Mouse (Mus musculus) ES-E14 (cell line): Measurements from ENCODE around the gene Pgm2.

ENCODE experiments used
- CHD2 ChIP-seq: IDR thresholded peaks from 2 replicates; pipeline ENCODE4 v1.6.1; 2014; ENCODE audit warnings: mild to moderate bottlenecking, low read depth, low read length, inconsistent platforms
- HCFC1 ChIP-seq: IDR thresholded peaks from 2 replicates; pipeline ENCODE4 v1.6.1; 2012; ENCODE audit warnings: low read length, inconsistent platforms, borderline replicate concordance; ENCODE audit not compliant: insufficient read depth
- MAFK ChIP-seq: IDR thresholded peaks from 2 replicates; pipeline ENCODE4 v1.6.1; 2014; ENCODE audit warnings: mild to moderate bottlenecking, low read depth, low read length, inconsistent platforms; ENCODE audit not compliant: insufficient read depth
- ZC3H11A ChIP-seq: IDR thresholded peaks from 2 replicates; pipeline ENCODE4 v1.6.1; 2012; ENCODE audit warnings: low read depth, mild to moderate bottlenecking, inconsistent platforms, low read length, borderline replicate concordance
- ZNF384 ChIP-seq: IDR thresholded peaks from 2 replicates; pipeline ENCODE4 v1.6.1; 2012; ENCODE audit warnings: low read depth, low read length, inconsistent platforms

DNA sequence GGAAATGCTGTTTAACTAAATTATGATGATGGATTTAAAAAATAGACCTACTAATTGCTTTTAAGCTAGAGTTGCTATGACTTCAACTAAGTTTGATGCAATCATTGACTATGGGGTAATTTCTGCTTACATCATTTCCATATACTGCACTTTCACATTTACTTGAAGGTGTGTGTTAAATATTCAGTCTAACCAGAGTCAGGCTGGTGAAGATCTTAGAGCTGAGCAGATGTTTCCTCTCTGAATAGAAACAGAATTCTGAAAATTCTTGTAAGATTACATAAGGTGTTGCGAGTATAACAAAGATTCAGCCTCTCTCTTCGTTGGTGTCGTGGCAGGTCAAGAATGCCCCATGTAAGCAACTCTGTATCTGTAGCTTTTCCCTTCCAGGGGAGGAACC lies 18.3 kb upstream of the Pgm2 start:
- TF ChIP-seq CHD2 (no peak), ZNF384 (no peak), MAFK (no peak), ZC3H11A (no peak), HCFC1 (no peak)
